Mouse (Mus musculus): ENCODE results near the gene Gm8653. TPM values are rescaled to one million over a fixed set of nuclear protein-coding genes. Genes with fewer than 3 reads are reported as not detected.
"Not testable (repeated sequence)": the region's sequence is repeated elsewhere in the genome, so short reads cannot be mapped to it uniquely, and the experiment has no call there.

Gene Gm8653
- polyA plus RNA-seq (2014; fragmentation: Nextera tagmentation; extraction: Ambion mirVana), result not detected in 2 replicates

GRCm38 (mm10) chr7:22201164-22201563 lies at the start of gene Gm8653:
Gene Gm8653, minus strand, starts transcription at chr7:22201264.
- H3K27me3 ChIP-seq (ENCODE audit: control insufficient read depth, insufficient read depth, low read length); H3K4me3 ChIP-seq (ENCODE audit: low read depth, low read length); ATAC-seq (replicated peaks; ENCODE audit: insufficient number of reproducible peaks, low FRiP score, low TSS enrichment, low read depth); H3K4me1 ChIP-seq (ENCODE audit: control insufficient read depth, insufficient read depth, low read length); H3K4me2 ChIP-seq (ENCODE audit: low read depth, low read length); H3K9ac ChIP-seq (replicated peaks; ENCODE audit: low read length); DNase-seq (ENCODE audit: low spot score); H3K27ac ChIP-seq (replicated peaks; ENCODE audit: low read depth, low read length); H3K9me3 ChIP-seq (replicated peaks; ENCODE audit: control insufficient read depth, low read length); H3K36me3 ChIP-seq (replicated peaks; ENCODE audit: control insufficient read depth, insufficient read depth, low read depth, low read length): not testable (repeated sequence)
- WGBS, result no CpG with 5 or more reads among the region's 2 CpGs

- ATAC-seq (replicated peaks; ENCODE audit: insufficient number of reproducible peaks, low FRiP score, low TSS enrichment, low read depth); H3K9ac ChIP-seq (replicated peaks; ENCODE audit: low read length); H3K4me2 ChIP-seq (ENCODE audit: low read depth, low read length); DNase-seq (ENCODE audit: low spot score); H3K27me3 ChIP-seq (ENCODE audit: control insufficient read depth, insufficient read depth, low read length); H3K27ac ChIP-seq (replicated peaks; ENCODE audit: low read depth, low read length); H3K4me1 ChIP-seq (ENCODE audit: control insufficient read depth, insufficient read depth, low read length); H3K36me3 ChIP-seq (replicated peaks; ENCODE audit: control insufficient read depth, insufficient read depth, low read depth, low read length); H3K9me3 ChIP-seq (replicated peaks; ENCODE audit: control insufficient read depth, low read length); H3K4me3 ChIP-seq (ENCODE audit: low read depth, low read length): not testable (repeated sequence)
- 19% methylated on average over 1 of the region's 2 CpGs for WGBS
Measured at GRCm38 (mm10) chr7:22229384-22229783, 28.3 kb upstream of the Gm8653 start, which contains the start of gene Gm8453. Gene Gm8453, minus strand, starts transcription at chr7:22229484.

GRCm38 (mm10) chr7:22189077-22189476 lies 12.0 kb downstream of the Gm8653 start, which contains the start of gene Vmn1r143:
Gene Vmn1r143, plus strand, starts transcription at chr7:22189377.
- H3K4me3 ChIP-seq (ENCODE audit: low read depth, low read length); H3K27me3 ChIP-seq (ENCODE audit: control insufficient read depth, insufficient read depth, low read length); ATAC-seq (replicated peaks; ENCODE audit: insufficient number of reproducible peaks, low FRiP score, low TSS enrichment, low read depth); H3K36me3 ChIP-seq (replicated peaks; ENCODE audit: control insufficient read depth, insufficient read depth, low read depth, low read length); H3K27ac ChIP-seq (replicated peaks; ENCODE audit: low read depth, low read length); DNase-seq (ENCODE audit: low spot score); H3K4me1 ChIP-seq (ENCODE audit: control insufficient read depth, insufficient read depth, low read length); H3K4me2 ChIP-seq (ENCODE audit: low read depth, low read length); H3K9me3 ChIP-seq (replicated peaks; ENCODE audit: control insufficient read depth, low read length); H3K9ac ChIP-seq (replicated peaks; ENCODE audit: low read length): not testable (repeated sequence)
- WGBS, result no CpG with 5 or more reads among the region's 3 CpGs

- not testable (repeated sequence) for H3K4me3 ChIP-seq (ENCODE audit: low read depth, low read length); H3K36me3 ChIP-seq (replicated peaks; ENCODE audit: control insufficient read depth, insufficient read depth, low read depth, low read length); H3K9ac ChIP-seq (replicated peaks; ENCODE audit: low read length); H3K27ac ChIP-seq (replicated peaks; ENCODE audit: low read depth, low read length); ATAC-seq (replicated peaks; ENCODE audit: insufficient number of reproducible peaks, low FRiP score, low TSS enrichment, low read depth); H3K4me2 ChIP-seq (ENCODE audit: low read depth, low read length); H3K9me3 ChIP-seq (replicated peaks; ENCODE audit: control insufficient read depth, low read length); H3K4me1 ChIP-seq (ENCODE audit: control insufficient read depth, insufficient read depth, low read length); DNase-seq (ENCODE audit: low spot score); H3K27me3 ChIP-seq (ENCODE audit: control insufficient read depth, insufficient read depth, low read length)
- WGBS, result no CpG with 5 or more reads among the region's 3 CpGs
Measured at GRCm38 (mm10) chr7:22163935-22164334, 37.1 kb downstream of the Gm8653 start, which contains the start of gene Vmn1r142. Gene Vmn1r142, minus strand, starts transcription at chr7:22164035.

Other genes with a start within 250 kb of the Gm8653 start
- not detected in 2 replicates for gene Vmn1r137, start 206.7 kb downstream of the Gm8653 start, polyA plus RNA-seq (2014; fragmentation: Nextera tagmentation; extraction: Ambion mirVana)
- not detected in 2 replicates for gene Vmn1r138, start 172.4 kb downstream of the Gm8653 start, polyA plus RNA-seq (2014; fragmentation: Nextera tagmentation; extraction: Ambion mirVana)
- gene Gm6176, start 145.0 kb downstream of the Gm8653 start, polyA plus RNA-seq (2014; fragmentation: Nextera tagmentation; extraction: Ambion mirVana), result not detected in 2 replicates
- not detected in 2 replicates for gene Vmn1r139, start 132.2 kb downstream of the Gm8653 start, polyA plus RNA-seq (2014; fragmentation: Nextera tagmentation; extraction: Ambion mirVana)
- gene Gm16451, start 83.0 kb downstream of the Gm8653 start, polyA plus RNA-seq (2014; fragmentation: Nextera tagmentation; extraction: Ambion mirVana), result not detected in 2 replicates
- not detected in 2 replicates for gene Gm10666, start 66.5 kb downstream of the Gm8653 start, polyA plus RNA-seq (2014; fragmentation: Nextera tagmentation; extraction: Ambion mirVana)
- gene Vmn1r142, start 37.2 kb downstream of the Gm8653 start, polyA plus RNA-seq (2014; fragmentation: Nextera tagmentation; extraction: Ambion mirVana), result not detected in 2 replicates
- not detected in 2 replicates for gene Vmn1r143, start 11.9 kb downstream of the Gm8653 start, polyA plus RNA-seq (2014; fragmentation: Nextera tagmentation; extraction: Ambion mirVana)
- not detected in 2 replicates for gene Gm8453, start 28.2 kb upstream of the Gm8653 start, polyA plus RNA-seq (2014; fragmentation: Nextera tagmentation; extraction: Ambion mirVana)
- gene Gm4187, start 128.5 kb upstream of the Gm8653 start, polyA plus RNA-seq (2014; fragmentation: Nextera tagmentation; extraction: Ambion mirVana), result not detected in 2 replicates
- gene Gm8660, start 169.8 kb upstream of the Gm8653 start, polyA plus RNA-seq (2014; fragmentation: Nextera tagmentation; extraction: Ambion mirVana), result not detected in 2 replicates
- gene Vmn1r148, start 212.3 kb upstream of the Gm8653 start, polyA plus RNA-seq (2014; fragmentation: Nextera tagmentation; extraction: Ambion mirVana), result not detected in 2 replicates
- gene Vmn1r149, start 237.0 kb upstream of the Gm8653 start, polyA plus RNA-seq (2014; fragmentation: Nextera tagmentation; extraction: Ambion mirVana), result not detected in 2 replicates

All from embryonic facial prominence, embryonic 11.5 days (tissue).